In genomic region chr2:130294218-130294935, GRCm38 (mm10) we compare ENCODE assay signal across 8 mouse cellular contexts. TPM values are rescaled to one million over a fixed set of nuclear protein-coding genes. Genes with fewer than 3 reads are reported as not detected.
DNase-seq lines count a peak whose midpoint lies in the region; ATAC-seq and TF ChIP-seq lines count a peak whose summit lies in the region.

No protein-coding gene starts in this region.

- peak; percentile 48 for DNase-seq in embryo, embryonic 10 days (ENCODE audit: low spot score)
- DNase-seq in embryo, embryonic 9.5 days (ENCODE audit: extremely low spot score), result no peak
- DNase-seq in testis, postnatal 10 days (ENCODE audit: low spot score), result no peak
- no peak for DNase-seq in stomach, postnatal 0 days (ENCODE audit: low spot score)
- DNase-seq in adrenal gland, postnatal 4 days (ENCODE audit: low spot score in 2 of 2), result no peak
- DNase-seq in kidney, postnatal 4 days, result no peak

- no peak for TF ChIP-seq POLR2A in testis, adult 2 months (IDR thresholded peaks at IDR 0.05; ENCODE audit: control insufficient read depth, low read depth, low read length)

- no peak for TF ChIP-seq EP300 in stomach, postnatal 0 days (optimal IDR thresholded peaks at IDR 0.05)

- H3K4me3 ChIP-seq in testis, adult 2 months (ENCODE audit: control insufficient read depth, low read depth, low read length), result peak overlapping the region; percentile 66
- H3K4me3 ChIP-seq in limb, embryonic 13.5 days, result peak overlapping the region; percentile 76
- peak overlapping the region; percentile 68 for H3K4me3 ChIP-seq in stomach, postnatal 0 days (ENCODE audit: low read depth, low read length)

- 7% methylated on average over 19 of the region's 20 CpGs for WGBS in limb, embryonic 13.5 days
- 10% methylated on average over 19 of the region's 20 CpGs for WGBS in stomach, postnatal 0 days

- H3K4me1 ChIP-seq in testis, adult 2 months (ENCODE audit: control insufficient read depth, insufficient read depth, low read length), result peaks cover 10% of the 10 kb centered on the region
- peaks cover 32% of the 10 kb centered on the region for H3K4me1 ChIP-seq in limb, embryonic 13.5 days
- H3K4me1 ChIP-seq in stomach, postnatal 0 days (replicated peaks; ENCODE audit: control insufficient read depth, insufficient read depth), result no peaks in the 10 kb centered on the region

- H3K36me3 ChIP-seq in testis, adult 2 months (ENCODE audit: control insufficient read depth, insufficient read depth, low read length), result no peaks in the 10 kb centered on the region
- H3K36me3 ChIP-seq in limb, embryonic 13.5 days, result peaks cover 5% of the 10 kb centered on the region; the same call in 1 of the 2 replicates
- H3K36me3 ChIP-seq in stomach, postnatal 0 days (ENCODE audit: control insufficient read depth, insufficient read depth, low read length), result no peaks in the 10 kb centered on the region

- no peak for ATAC-seq in limb, embryonic 13.5 days (ENCODE audit: low FRiP score, low read depth)
- ATAC-seq in stomach, postnatal 0 days (ENCODE audit: low FRiP score, low TSS enrichment), result no peak; the same call in 1 of the 2 replicates

- peak overlapping the region; percentile 75 for H3K4me2 ChIP-seq in limb, embryonic 13.5 days (replicated peaks)
- peak overlapping the region; percentile 70 for H3K4me2 ChIP-seq in stomach, postnatal 0 days (replicated peaks; ENCODE audit: low read depth)

- no peak for TF ChIP-seq CTCF in testis, adult 2 months (IDR thresholded peaks at IDR 0.05; ENCODE audit: control insufficient read depth, insufficient read depth, insufficient replicate concordance, low read depth, low read length)
- no peak for TF ChIP-seq CTCF in stomach, postnatal 0 days (IDR thresholded peaks at IDR 0.05; ENCODE audit: low read depth)

- H3K9ac ChIP-seq in limb, embryonic 13.5 days, result peak overlapping the region; percentile 86
- peak overlapping the region; percentile 75 for H3K9ac ChIP-seq in stomach, postnatal 0 days (ENCODE audit: low read length)

- H3K9me3 ChIP-seq in limb, embryonic 13.5 days, result no peaks in the 10 kb centered on the region
- no peaks in the 10 kb centered on the region for H3K9me3 ChIP-seq in stomach, postnatal 0 days (ENCODE audit: control insufficient read depth, low read length)

- H3K27ac ChIP-seq in testis, adult 2 months (ENCODE audit: control insufficient read depth, insufficient read depth, low read depth, low read length), result no peak overlapping the region
- H3K27ac ChIP-seq in limb, embryonic 13.5 days, result peak overlapping the region; percentile 58; the same call in 1 of the 2 replicates
- H3K27ac ChIP-seq in stomach, postnatal 0 days (replicated peaks), result peak overlapping the region; percentile 58; the same call in 1 of the 2 replicates

- H3K27me3 ChIP-seq in testis, adult 2 months (ENCODE audit: control insufficient read depth, insufficient read depth, low read length), result no peaks in the 10 kb centered on the region
- peaks cover 50% of the 10 kb centered on the region for H3K27me3 ChIP-seq in limb, embryonic 13.5 days
- no peaks in the 10 kb centered on the region for H3K27me3 ChIP-seq in stomach, postnatal 0 days (ENCODE audit: control insufficient read depth, insufficient read depth, low read length)

RNA-seq across cellular contexts. Expression of gene Ebf4, which starts 0.6 kb away (rescaled TPM):
- polyA plus RNA-seq in testis, adult 2 months (2012; rRNA removed), result 1.9 and 2.4 TPM in 2 replicates
- polyA plus RNA-seq in limb, embryonic 13.5 days (2015; fragmentation: Nextera tagmentation; extraction: Ambion mirVana), result 2.8 and 2.9 TPM in 2 replicates
- polyA plus RNA-seq in stomach, postnatal 0 days (2015; fragmentation: Nextera tagmentation; extraction: Ambion mirVana), result 1.1 and 1.3 TPM in 2 replicates
- total RNA-seq in adrenal gland, postnatal 4 days (2021), result 10 to 100 TPM; 10.7 to 12.8 TPM

RNA-seq across cellular contexts. Expression of gene Idh3b, which starts 10.0 kb away (rescaled TPM):
- 148 and 153 TPM in 2 replicates for polyA plus RNA-seq in testis, adult 2 months (2012; rRNA removed)
- polyA plus RNA-seq in limb, embryonic 13.5 days (2015; fragmentation: Nextera tagmentation; extraction: Ambion mirVana), result 155 and 158 TPM in 2 replicates
- 126 and 135 TPM in 2 replicates for polyA plus RNA-seq in stomach, postnatal 0 days (2015; fragmentation: Nextera tagmentation; extraction: Ambion mirVana)
- total RNA-seq in adrenal gland, postnatal 4 days (2021), result 100 to 1,000 TPM; 287 to 314 TPM

RNA-seq across cellular contexts. Expression of gene Nop56, which starts 20.1 kb away (rescaled TPM):
- 20.4 and 24.6 TPM in 2 replicates for polyA plus RNA-seq in testis, adult 2 months (2012; rRNA removed)
- 300 and 311 TPM in 2 replicates for polyA plus RNA-seq in limb, embryonic 13.5 days (2015; fragmentation: Nextera tagmentation; extraction: Ambion mirVana)
- 98.2 and 104 TPM in 2 replicates for polyA plus RNA-seq in stomach, postnatal 0 days (2015; fragmentation: Nextera tagmentation; extraction: Ambion mirVana)
- 100 to 1,000 TPM; 129 to 137 TPM for total RNA-seq in adrenal gland, postnatal 4 days (2021)
